Mouse (Mus musculus): Measurements from ENCODE around the gene Ankrd52. TPM values are rescaled to one million over a fixed set of nuclear protein-coding genes. Genes with fewer than 3 reads are reported as not detected.

Gene Ankrd52
- polyA plus RNA-seq, 1 experiment from 2014 or later, result 13.4 TPM

DNA sequence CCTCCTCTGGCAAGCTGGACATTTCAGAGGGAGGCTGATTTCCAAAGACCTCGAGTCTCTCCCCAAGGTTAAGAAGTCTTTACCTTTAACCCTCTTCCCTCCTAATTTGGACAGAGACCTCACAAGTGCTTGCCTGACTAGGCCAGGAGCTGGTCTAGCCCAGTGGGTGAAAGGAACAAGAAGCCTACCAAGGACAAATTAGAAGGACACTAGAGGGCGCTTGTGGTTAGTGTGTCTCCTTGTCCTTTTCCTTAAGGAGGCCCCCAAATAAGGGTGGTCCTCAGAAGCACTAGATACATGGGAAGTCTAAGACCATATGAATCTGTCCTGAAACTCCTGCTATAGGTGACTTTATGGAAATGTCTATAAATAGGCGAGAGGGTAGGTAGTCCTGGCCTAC lies 14.3 kb upstream of the Ankrd52 start:
- DNase-seq (ENCODE audit: low spot score) (no peak), ATAC-seq (replicated peaks; ENCODE audit: low FRiP score) (no peak; the same call in 1 of the 2 replicates)
- no peak overlapping the region for H3K9ac ChIP-seq (ENCODE audit: low read depth, low read length)
- peaks cover 2% of the 10 kb centered on the region; the same call in 1 of the 2 replicates for H3K4me1 ChIP-seq (replicated peaks; ENCODE audit: control insufficient read depth, insufficient read depth, low read length)
- peaks cover 39% of the 10 kb centered on the region for H3K36me3 ChIP-seq (ENCODE audit: control insufficient read depth, insufficient read depth, low read length)
- no peak overlapping the region for H3K4me3 ChIP-seq (ENCODE audit: low read depth, low read length)
- H3K4me2 ChIP-seq, result no peak overlapping the region
- no peaks in the 10 kb centered on the region for H3K9me3 ChIP-seq (ENCODE audit: control insufficient read depth, low read length)
- WGBS, result 62% methylated on average over 3 of the region's 3 CpGs
- H3K27ac ChIP-seq (ENCODE audit: low read depth, low read length), result no peak overlapping the region
- H3K27me3 ChIP-seq (replicated peaks; ENCODE audit: control insufficient read depth, insufficient read depth, low read length), result no peaks in the 10 kb centered on the region

DNA sequence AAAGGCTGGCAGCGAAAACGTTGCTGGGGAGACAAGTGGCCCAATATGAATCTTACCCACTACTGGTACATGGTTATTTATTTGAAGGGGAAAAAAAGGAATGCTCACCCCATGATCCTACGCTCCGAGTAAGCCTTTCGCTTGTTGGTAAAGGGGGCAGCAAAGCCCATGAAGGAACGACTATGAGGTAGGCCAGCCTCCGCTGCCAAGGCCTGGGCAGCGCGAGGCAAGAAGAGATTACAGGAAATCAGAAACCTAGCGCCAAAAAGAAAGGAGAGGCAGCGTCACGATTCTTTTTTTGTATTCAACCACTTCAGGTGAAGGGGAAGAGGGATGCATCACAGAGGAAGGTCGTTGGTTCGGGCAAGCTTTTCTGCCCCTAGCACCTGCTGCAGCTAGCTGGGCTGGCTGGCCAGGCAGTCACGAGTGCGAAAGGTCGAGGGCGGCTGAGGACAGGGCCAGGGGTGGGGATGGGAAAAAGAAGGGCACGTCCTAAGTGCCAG lies 9.0 kb upstream of the Ankrd52 start:
- H3K27me3 ChIP-seq (replicated peaks; ENCODE audit: control insufficient read depth, insufficient read depth, low read length), result no peaks in the 10 kb centered on the region
- WGBS, result 26% methylated on average over 19 of the region's 19 CpGs
- H3K36me3 ChIP-seq (ENCODE audit: control insufficient read depth, insufficient read depth, low read length), result peaks cover 8% of the 10 kb centered on the region
- no peaks in the 10 kb centered on the region for H3K9me3 ChIP-seq (ENCODE audit: control insufficient read depth, low read length)
- H3K9ac ChIP-seq (ENCODE audit: low read depth, low read length), result peak overlapping the region; percentile 67
- peak overlapping the region; percentile 97 for H3K4me2 ChIP-seq
- ATAC-seq (replicated peaks; ENCODE audit: low FRiP score) (no peak; the same call in 1 of the 2 replicates), DNase-seq (ENCODE audit: low spot score) (no peak)
- peaks cover 15% of the 10 kb centered on the region for H3K4me1 ChIP-seq (replicated peaks; ENCODE audit: control insufficient read depth, insufficient read depth, low read length)
- H3K4me3 ChIP-seq (ENCODE audit: low read depth, low read length), result peak overlapping the region; percentile 70
- peak overlapping the region; percentile 67 for H3K27ac ChIP-seq (ENCODE audit: low read depth, low read length)

DNA sequence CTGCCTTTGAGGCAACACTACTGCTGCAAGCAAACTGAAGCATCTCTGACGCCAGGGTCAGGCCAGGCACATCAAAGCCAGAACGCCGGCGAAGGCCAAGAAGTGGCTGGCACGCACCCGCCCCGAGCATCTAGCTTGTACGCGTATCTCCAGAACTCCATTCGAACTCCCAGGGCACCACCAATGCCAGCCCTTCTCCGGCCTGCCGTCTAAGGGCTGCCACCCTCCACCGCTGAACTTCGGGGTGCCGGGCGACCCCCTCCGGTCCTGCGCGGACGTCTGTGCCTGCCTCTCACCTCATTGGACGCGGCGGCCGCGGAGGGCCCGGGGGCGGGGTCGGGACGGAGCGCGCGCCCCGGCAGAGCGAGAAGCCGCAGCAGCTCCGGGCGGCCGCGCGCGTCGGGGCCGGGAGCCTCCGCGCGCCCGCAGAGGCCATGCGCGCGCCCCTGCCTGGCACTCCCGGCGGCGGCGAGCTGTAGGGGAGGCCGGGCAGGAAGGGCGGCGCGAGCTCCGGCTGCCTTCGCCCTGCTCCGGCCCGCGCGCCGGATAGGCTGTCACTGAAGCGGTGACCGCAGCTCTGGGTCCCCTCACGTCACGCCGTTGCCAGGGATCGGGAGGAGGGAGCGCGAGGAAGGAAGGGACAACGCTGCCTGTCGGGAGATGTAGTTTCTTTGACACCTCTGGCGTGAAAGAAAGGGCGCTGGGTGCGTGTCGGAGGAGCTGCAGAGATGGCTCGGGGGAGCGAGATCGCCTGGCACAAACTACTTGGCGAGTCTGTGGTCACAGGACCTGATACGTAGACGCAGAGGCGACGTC lies 8.3 kb upstream of the Ankrd52 start, which contains the start of gene Coq10a:
Gene Coq10a, minus strand, starts transcription at position 596 of the 816 bp plus-strand sequence.
- peak within 1 kb of the TSS; percentile 67 for H3K27ac ChIP-seq (ENCODE audit: low read depth, low read length)
- peak within 1 kb of the TSS; percentile 67 for H3K9ac ChIP-seq (ENCODE audit: low read depth, low read length)
- peak; percentile 89 for ATAC-seq (replicated peaks; ENCODE audit: low FRiP score)
- peak; percentile 89 for DNase-seq (ENCODE audit: low spot score)
- no peaks in the 10 kb centered on the region for H3K9me3 ChIP-seq (ENCODE audit: control insufficient read depth, low read length)
- peak within 1 kb of the TSS; percentile 70 for H3K4me3 ChIP-seq (ENCODE audit: low read depth, low read length)
- WGBS, result under 1% methylated on average over 87 of the region's 87 CpGs
- peaks cover 2% of the 10 kb centered on the region for H3K36me3 ChIP-seq (ENCODE audit: control insufficient read depth, insufficient read depth, low read length)
- H3K4me2 ChIP-seq, result peak within 1 kb of the TSS; percentile 97
- no peaks in the 10 kb centered on the region for H3K27me3 ChIP-seq (replicated peaks; ENCODE audit: control insufficient read depth, insufficient read depth, low read length)
- H3K4me1 ChIP-seq (replicated peaks; ENCODE audit: control insufficient read depth, insufficient read depth, low read length), result peaks cover 18% of the 10 kb centered on the region

DNA sequence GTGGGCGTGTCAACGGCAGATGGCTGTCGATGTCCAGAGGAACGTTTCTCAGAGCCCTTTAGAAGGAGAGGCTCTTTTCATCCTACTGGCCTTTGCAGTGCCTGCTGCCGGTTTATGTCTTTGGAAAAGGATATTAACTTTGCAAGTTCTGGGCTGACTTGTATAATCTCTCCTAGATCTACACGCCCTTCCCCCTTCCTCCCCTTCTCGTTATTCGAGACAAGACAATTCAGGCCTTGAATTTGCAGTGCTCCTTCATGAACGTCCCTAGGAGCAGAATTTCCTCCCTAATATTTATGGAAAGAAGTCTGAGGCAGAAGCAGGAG lies 7.7 kb upstream of the Ankrd52 start:
- ATAC-seq (replicated peaks; ENCODE audit: low FRiP score) (no peak), DNase-seq (ENCODE audit: low spot score) (no peak)
- 4% methylated on average over 9 of the region's 9 CpGs for WGBS
- H3K27ac ChIP-seq (ENCODE audit: low read depth, low read length), result peak overlapping the region; percentile 67
- H3K27me3 ChIP-seq (replicated peaks; ENCODE audit: control insufficient read depth, insufficient read depth, low read length), result no peaks in the 10 kb centered on the region
- no peaks in the 10 kb centered on the region for H3K36me3 ChIP-seq (ENCODE audit: control insufficient read depth, insufficient read depth, low read length)
- peaks cover 18% of the 10 kb centered on the region for H3K4me1 ChIP-seq (replicated peaks; ENCODE audit: control insufficient read depth, insufficient read depth, low read length)
- peak overlapping the region; percentile 70 for H3K4me3 ChIP-seq (ENCODE audit: low read depth, low read length)
- peak overlapping the region; percentile 97 for H3K4me2 ChIP-seq
- H3K9ac ChIP-seq (ENCODE audit: low read depth, low read length), result peak overlapping the region; percentile 67
- no peaks in the 10 kb centered on the region for H3K9me3 ChIP-seq (ENCODE audit: control insufficient read depth, low read length)

DNA sequence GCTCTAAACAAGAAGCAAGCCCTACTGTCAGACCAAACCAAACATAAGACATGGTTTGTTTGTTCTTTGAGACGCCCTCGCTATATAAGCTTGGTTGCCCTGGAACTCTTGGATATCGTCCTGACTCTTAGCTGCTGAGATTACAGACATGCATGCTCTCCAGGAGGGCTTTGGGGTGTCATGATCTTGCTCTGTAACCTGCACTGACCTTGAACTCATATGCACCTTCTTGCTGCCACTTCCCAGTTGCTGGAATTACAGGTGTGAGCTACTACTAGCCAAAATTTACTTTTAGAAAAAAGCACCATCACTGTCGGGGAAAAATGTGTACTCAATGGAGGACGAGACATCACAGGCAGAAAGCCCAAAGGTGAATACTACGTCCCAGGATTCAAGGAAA lies 7.3 kb upstream of the Ankrd52 start:
- Histone ChIP-seq H3K36me3 (ENCODE audit: control insufficient read depth, insufficient read depth, low read length) (no peaks in the 10 kb centered on the region), H3K4me2 (peak overlapping the region; percentile 97), H3K9ac (ENCODE audit: low read depth, low read length) (peak overlapping the region; percentile 67), H3K4me1 (replicated peaks; ENCODE audit: control insufficient read depth, insufficient read depth, low read length) (peaks cover 18% of the 10 kb centered on the region), H3K4me3 (ENCODE audit: low read depth, low read length) (peak overlapping the region; percentile 70), H3K27ac (ENCODE audit: low read depth, low read length) (peak overlapping the region; percentile 67; the same call in 1 of the 2 replicates), H3K9me3 (ENCODE audit: control insufficient read depth, low read length) (no peaks in the 10 kb centered on the region), H3K27me3 (replicated peaks; ENCODE audit: control insufficient read depth, insufficient read depth, low read length) (no peaks in the 10 kb centered on the region)
- ATAC-seq (replicated peaks; ENCODE audit: low FRiP score) (no peak), DNase-seq (ENCODE audit: low spot score) (no peak)
- 75% methylated on average over 6 of the region's 6 CpGs for WGBS

DNA sequence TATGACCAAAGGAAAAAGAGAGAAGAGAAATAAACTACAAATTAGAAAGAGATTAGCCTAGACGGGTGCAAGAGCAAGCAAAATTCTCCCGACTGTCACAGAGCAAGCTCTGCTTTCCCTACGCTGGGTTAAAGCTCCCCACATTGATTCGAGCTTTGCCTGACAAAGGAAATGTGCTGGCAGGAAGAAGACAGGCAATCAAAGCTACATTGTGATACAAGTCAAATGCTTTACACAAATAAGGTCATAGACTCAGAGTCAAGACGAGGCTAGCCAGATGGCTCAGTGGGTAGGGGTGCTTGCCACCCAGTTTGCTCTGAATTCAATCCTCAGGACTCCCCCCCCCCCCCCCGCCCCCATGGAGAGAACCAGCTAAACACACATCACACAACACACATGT lies 6.9 kb upstream of the Ankrd52 start:
- DNase-seq (ENCODE audit: low spot score), result no peak
- H3K27ac ChIP-seq (ENCODE audit: low read depth, low read length), result no peak overlapping the region
- H3K4me2 ChIP-seq, result no peak overlapping the region; the same call in 1 of the 2 replicates
- H3K4me3 ChIP-seq (ENCODE audit: low read depth, low read length), result no peak overlapping the region; the same call in 1 of the 2 replicates
- no peaks in the 10 kb centered on the region for H3K9me3 ChIP-seq (ENCODE audit: control insufficient read depth, low read length)
- no peaks in the 10 kb centered on the region for H3K36me3 ChIP-seq (ENCODE audit: control insufficient read depth, insufficient read depth, low read length)
- no peaks in the 10 kb centered on the region for H3K27me3 ChIP-seq (replicated peaks; ENCODE audit: control insufficient read depth, insufficient read depth, low read length)
- H3K4me1 ChIP-seq (replicated peaks; ENCODE audit: control insufficient read depth, insufficient read depth, low read length), result peaks cover 18% of the 10 kb centered on the region
- no peak for ATAC-seq (replicated peaks; ENCODE audit: low FRiP score)
- no peak overlapping the region for H3K9ac ChIP-seq (ENCODE audit: low read depth, low read length)
- WGBS, result 63% methylated on average over 6 of the region's 6 CpGs

DNA sequence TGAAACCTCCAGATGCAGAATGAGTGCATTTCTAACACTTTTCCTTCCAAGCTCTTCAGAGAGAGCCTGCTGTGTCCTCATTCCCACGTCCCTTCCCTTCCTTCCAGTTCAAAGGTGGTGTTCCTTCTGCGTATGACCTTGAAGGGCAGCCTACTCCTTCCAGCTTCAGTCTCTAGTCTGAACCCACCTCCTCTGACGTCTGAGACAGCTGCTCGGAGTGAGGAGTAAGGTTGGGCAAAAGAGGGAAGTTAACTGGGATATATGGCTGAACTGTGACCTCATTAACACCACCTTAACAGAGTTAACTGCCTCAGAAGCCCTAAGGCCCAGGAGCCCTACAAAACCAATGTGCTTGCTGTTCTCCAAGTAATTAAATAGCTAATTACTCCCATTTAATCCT lies 6.3 kb upstream of the Ankrd52 start:
- no peak overlapping the region for H3K4me3 ChIP-seq (ENCODE audit: low read depth, low read length)
- 60% methylated on average over 4 of the region's 4 CpGs for WGBS
- DNase-seq (ENCODE audit: low spot score) (no peak), ATAC-seq (replicated peaks; ENCODE audit: low FRiP score) (no peak)
- no peaks in the 10 kb centered on the region for H3K27me3 ChIP-seq (replicated peaks; ENCODE audit: control insufficient read depth, insufficient read depth, low read length)
- no peak overlapping the region for H3K9ac ChIP-seq (ENCODE audit: low read depth, low read length)
- H3K4me1 ChIP-seq (replicated peaks; ENCODE audit: control insufficient read depth, insufficient read depth, low read length), result peaks cover 18% of the 10 kb centered on the region
- H3K36me3 ChIP-seq (ENCODE audit: control insufficient read depth, insufficient read depth, low read length), result no peaks in the 10 kb centered on the region
- no peaks in the 10 kb centered on the region for H3K9me3 ChIP-seq (ENCODE audit: control insufficient read depth, low read length)
- H3K27ac ChIP-seq (ENCODE audit: low read depth, low read length), result no peak overlapping the region
- no peak overlapping the region for H3K4me2 ChIP-seq

DNA sequence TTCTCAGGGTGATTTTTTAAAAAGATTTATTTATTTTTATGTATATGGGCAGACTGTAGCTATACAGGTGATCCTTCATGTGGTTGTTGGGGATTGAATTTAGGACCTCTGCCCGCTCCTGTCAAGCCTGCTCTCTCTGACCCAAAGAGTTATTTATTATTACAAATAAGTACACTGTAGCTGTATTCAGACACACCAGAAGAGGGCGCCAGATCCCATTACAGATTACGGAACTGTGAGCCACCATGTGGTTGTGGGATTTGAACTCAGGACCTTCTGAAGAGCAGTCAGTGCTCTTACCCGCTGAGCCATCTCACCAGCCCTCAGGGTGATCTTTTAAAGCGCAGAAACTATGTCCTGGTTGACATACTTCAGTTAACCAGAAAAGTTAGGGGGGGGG lies 4.8 kb upstream of the Ankrd52 start:
- WGBS, result 80% methylated on average over 5 of the region's 5 CpGs
- no peak for DNase-seq (ENCODE audit: low spot score)

More for the DNA sequence above, 4.8 kb upstream of the Ankrd52 start:
- peaks cover 22% of the 10 kb centered on the region for H3K4me1 ChIP-seq (replicated peaks; ENCODE audit: control insufficient read depth, insufficient read depth, low read length)
- no peak overlapping the region for H3K4me3 ChIP-seq (ENCODE audit: low read depth, low read length)
- ATAC-seq (replicated peaks; ENCODE audit: low FRiP score), result no peak
- no peak overlapping the region for H3K4me2 ChIP-seq
- H3K9me3 ChIP-seq (ENCODE audit: control insufficient read depth, low read length), result no peaks in the 10 kb centered on the region
- H3K36me3 ChIP-seq (ENCODE audit: control insufficient read depth, insufficient read depth, low read length), result no peaks in the 10 kb centered on the region
- H3K27ac ChIP-seq (ENCODE audit: low read depth, low read length), result no peak overlapping the region
- no peaks in the 10 kb centered on the region for H3K27me3 ChIP-seq (replicated peaks; ENCODE audit: control insufficient read depth, insufficient read depth, low read length)
- no peak overlapping the region for H3K9ac ChIP-seq (ENCODE audit: low read depth, low read length)
